Mouse (Mus musculus) midbrain, embryonic 12.5 days (tissue): ENCODE measurements around the gene Tfec. TPM values are rescaled to one million over a fixed set of nuclear protein-coding genes. Genes with fewer than 3 reads are reported as not detected.

Source experiments
- ATAC-seq: fragments of 200-750 bp; cut with Nextera tagmentation; 2 replicates; pipeline ENCODE4 v1.8.0; 2017; ENCODE audit warnings: low read depth, moderate TSS enrichment, moderate library complexity; ENCODE audit not compliant: low FRiP score
- H3K27ac ChIP-seq: fragments of 300-500 bp; sonication (generic); replicated peaks from 2 replicates; pipeline ENCODE4 v1.5.1; 2016; ENCODE audit warnings: mild to moderate bottlenecking
- H3K27me3 ChIP-seq: fragments of 300-500 bp; sonication (generic); 2 replicates; pipeline ENCODE4 v1.6.1; 2016; ENCODE audit warnings: mild to moderate bottlenecking
- H3K36me3 ChIP-seq: fragments of 300-500 bp; sonication (generic); 2 replicates; pipeline ENCODE4 v1.6.1; 2016
- H3K4me1 ChIP-seq: fragments of 300-500 bp; sonication (generic); 2 replicates; pipeline ENCODE4 v1.6.1; 2016
- H3K4me2 ChIP-seq: fragments of 300-500 bp; sonication (generic); replicated peaks from 2 replicates; pipeline ENCODE4 v1.6.1; 2016; ENCODE audit warnings: mild to moderate bottlenecking, moderate library complexity
- H3K4me3 ChIP-seq: fragments of 300-500 bp; sonication (generic); 2 replicates; pipeline ENCODE4 v1.5.1; 2016; ENCODE audit warnings: mild to moderate bottlenecking
- H3K9ac ChIP-seq: fragments of 300-500 bp; sonication (generic); replicated peaks from 2 replicates; pipeline ENCODE4 v1.6.1; 2016; ENCODE audit warnings: mild to moderate bottlenecking, moderate library complexity
- H3K9me3 ChIP-seq: fragments of 300-500 bp; sonication (generic); 2 replicates; pipeline ENCODE4 v1.6.1; 2016; ENCODE audit warnings: mild to moderate bottlenecking
- WGBS: fragments of 180-500 bp; shearing (Covaris S2); methylation state at CpG from one replicate; pipeline ENCODE4 v1.1.7; 2016; 5-methylcytosine and 5-hydroxymethylcytosine counted together
- polyA plus RNA-seq: library from polyadenylated mRNA; unstranded; fragments of >200 nt; fragmentation: Nextera tagmentation; extraction: Ambion mirVana; gene quantifications from 2 replicates; pipeline ENCODE4 v1.2.1, GENCODE M21; 2016

The Tfec gene
- polyA plus RNA-seq, result 0.81 and 1.3 TPM in 2 replicates

DNA sequence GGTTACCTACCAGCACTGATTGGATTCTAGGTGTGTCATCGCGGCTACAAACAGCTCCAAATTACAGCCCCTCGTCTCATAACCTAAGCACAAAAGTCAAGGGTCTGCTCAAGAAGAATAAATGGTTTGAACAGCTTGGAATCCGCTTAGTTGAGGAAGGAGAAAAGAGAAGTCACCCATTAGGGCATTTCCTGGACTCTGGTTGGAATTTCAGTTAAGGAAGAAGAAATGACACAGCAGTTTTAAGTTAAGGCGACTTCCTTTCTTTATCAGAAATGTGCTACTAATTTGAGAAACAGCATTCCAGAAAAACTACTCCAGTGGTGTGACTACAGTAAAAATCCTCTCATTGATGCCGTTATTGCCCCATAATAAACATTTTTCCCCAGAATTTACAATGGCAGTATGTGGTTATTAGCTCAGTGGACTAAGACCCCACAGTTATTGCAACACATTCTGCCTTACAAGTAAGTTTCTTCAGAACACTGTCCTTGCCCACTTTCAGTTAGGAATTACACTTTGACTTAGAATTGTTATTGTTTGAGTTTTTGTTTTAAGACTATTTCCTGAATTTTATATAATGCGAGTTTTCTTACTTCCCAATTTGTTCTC is at the start of gene Tfec:
TSS of gene Tfec (minus strand) at position 191 of the 612 bp plus-strand sequence.
- Histone ChIP-seq H3K27me3 (no peaks in the 10 kb centered on the region), H3K27ac (no peak within 1 kb of the TSS), H3K4me2 (no peak within 1 kb of the TSS), H3K9me3 (no peaks in the 10 kb centered on the region), H3K36me3 (no peaks in the 10 kb centered on the region), H3K4me3 (no peak within 1 kb of the TSS), H3K4me1 (no peaks in the 10 kb centered on the region), H3K9ac (no peak within 1 kb of the TSS)
- no peak for ATAC-seq
- 89% methylated on average over 7 of the region's 7 CpGs for WGBS

DNA sequence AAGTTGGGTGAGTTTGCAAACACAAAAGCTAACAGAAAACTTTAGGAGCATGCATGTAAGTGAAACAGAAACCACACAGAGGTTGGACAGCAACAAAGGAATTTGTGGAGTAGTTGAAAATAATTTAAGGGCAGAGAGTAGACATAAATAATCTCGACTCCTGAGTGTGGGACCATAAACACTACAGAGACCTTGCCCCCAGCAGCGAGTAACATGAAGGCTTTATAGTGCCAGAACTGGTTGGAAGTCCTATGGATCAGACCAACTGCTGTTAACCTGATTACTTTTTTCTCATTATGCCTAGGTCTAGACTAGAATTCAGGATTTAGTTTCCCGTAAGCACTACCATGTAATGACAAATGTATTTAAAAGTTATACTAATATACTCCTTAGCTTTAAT is 49.6 kb upstream of the Tfec start:
- no peaks in the 10 kb centered on the region for H3K27me3 ChIP-seq
- no peaks in the 10 kb centered on the region for H3K36me3 ChIP-seq
- H3K4me2 ChIP-seq, result no peak overlapping the region
- H3K27ac ChIP-seq, result no peak overlapping the region
- 77% methylated on average over 3 of the region's 3 CpGs for WGBS
- no peaks in the 10 kb centered on the region for H3K9me3 ChIP-seq
- no peaks in the 10 kb centered on the region for H3K4me1 ChIP-seq
- no peak for ATAC-seq
- no peak overlapping the region for H3K4me3 ChIP-seq
- no peak overlapping the region for H3K9ac ChIP-seq

DNA sequence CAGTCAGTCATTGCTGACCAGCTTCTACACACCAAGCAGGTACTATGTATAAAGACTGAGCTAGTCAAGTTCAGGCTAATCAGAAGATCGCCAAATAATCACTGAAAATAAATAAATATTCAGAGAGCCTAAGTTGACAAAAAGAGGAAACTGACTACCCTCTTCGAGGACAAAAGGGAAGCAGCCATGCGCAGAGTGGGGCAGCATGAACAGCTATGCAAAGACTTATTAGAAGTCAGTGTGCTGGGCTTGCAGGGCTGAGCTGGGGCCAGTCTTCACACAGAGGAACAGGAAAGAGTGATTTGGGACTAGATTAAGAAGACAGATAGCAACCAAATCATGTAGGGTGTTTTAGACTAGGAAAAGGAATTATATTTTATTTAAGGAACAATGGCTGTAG is 45.3 kb upstream of the Tfec start:
- WGBS, result 88% methylated on average over 3 of the region's 3 CpGs
- H3K9ac ChIP-seq, result no peak overlapping the region
- no peaks in the 10 kb centered on the region for H3K4me1 ChIP-seq

DNA sequence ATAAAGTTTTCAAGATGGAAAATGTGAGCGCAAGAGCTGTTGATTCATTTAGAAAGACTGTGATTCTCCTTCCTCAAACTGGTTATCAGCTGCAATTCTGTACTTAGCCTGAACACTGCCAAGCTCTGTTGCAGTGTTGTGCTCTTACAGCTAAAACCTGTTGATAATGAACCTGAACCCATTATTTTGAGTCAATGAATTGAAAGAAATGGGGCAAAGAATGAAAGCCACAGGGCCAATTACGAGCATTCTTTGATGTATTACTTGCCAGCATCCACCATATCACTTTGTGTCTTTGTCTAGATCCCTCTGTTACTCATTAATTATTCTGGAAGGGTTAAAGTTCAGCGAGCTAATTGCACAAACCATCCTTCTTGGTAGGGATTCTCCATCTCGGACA is 44.2 kb upstream of the Tfec start:
- H3K9ac ChIP-seq, result no peak overlapping the region
- H3K9me3 ChIP-seq, result no peaks in the 10 kb centered on the region
- WGBS, result 66% methylated on average over 4 of the region's 4 CpGs
- H3K4me2 ChIP-seq, result no peak overlapping the region
- H3K27me3 ChIP-seq, result no peaks in the 10 kb centered on the region
- H3K4me1 ChIP-seq, result no peaks in the 10 kb centered on the region
- H3K36me3 ChIP-seq, result no peaks in the 10 kb centered on the region
- H3K4me3 ChIP-seq, result no peak overlapping the region
- H3K27ac ChIP-seq, result no peak overlapping the region
- ATAC-seq, result peak; percentile 63; the same call in 1 of the 2 replicates

More for the DNA sequence above, 45.3 kb upstream of the Tfec start:
- Histone ChIP-seq H3K4me3 (no peak overlapping the region), H3K36me3 (no peaks in the 10 kb centered on the region), H3K4me2 (no peak overlapping the region), H3K9me3 (no peaks in the 10 kb centered on the region), H3K27ac (no peak overlapping the region), H3K27me3 (no peaks in the 10 kb centered on the region)
- no peak for ATAC-seq

DNA sequence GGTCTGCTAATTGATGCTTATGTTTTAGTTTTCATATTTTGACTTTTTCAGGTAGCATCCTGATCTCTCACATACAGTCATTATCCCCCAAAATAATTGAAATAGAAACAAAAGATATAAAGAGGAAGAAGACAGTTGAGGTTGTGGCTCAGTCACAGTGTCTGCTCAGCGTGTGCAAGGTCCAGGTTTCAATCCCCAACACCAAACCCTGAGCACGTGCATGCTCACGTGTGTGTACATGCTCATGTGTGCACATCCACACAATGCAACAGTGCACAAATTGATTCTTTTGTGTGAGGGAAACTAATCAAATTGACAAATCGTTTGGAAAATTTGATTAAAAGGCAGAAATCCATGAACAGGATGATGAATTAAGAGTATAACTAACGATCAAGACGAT is 32.8 kb upstream of the Tfec start:
- Histone ChIP-seq H3K27ac (no peak overlapping the region), H3K27me3 (no peaks in the 10 kb centered on the region), H3K4me1 (no peaks in the 10 kb centered on the region), H3K4me2 (no peak overlapping the region), H3K4me3 (no peak overlapping the region), H3K36me3 (no peaks in the 10 kb centered on the region), H3K9ac (no peak overlapping the region), H3K9me3 (no peaks in the 10 kb centered on the region)
- no peak for ATAC-seq
- 82% methylated on average over 6 of the region's 6 CpGs for whole genome bisulfite sequencing

DNA sequence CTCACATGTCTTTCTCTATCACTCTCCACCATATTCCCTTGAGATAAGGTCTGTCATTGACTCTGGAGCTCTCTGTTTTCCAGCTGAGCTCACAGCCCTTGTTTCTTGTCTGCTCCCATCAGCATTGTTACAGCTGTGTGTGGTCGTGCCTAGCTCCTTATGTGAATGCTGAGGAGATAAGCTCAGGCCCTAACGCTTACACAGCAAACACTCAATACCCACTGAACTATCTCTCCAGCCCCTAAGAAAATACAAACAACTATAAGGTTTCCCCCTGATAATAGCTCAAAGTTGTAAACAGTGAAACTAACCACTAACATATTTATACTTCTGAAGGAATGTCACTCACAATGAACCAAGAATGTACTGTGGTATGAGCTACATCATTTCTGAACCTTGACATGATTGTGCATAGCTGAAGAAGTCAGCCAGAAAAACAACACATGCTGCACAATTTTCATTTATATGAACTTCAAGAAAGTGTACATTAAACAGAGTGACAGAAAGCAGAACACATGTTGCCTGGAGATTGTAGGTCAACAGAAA is 21.9 kb upstream of the Tfec start:
- 51% methylated on average over 2 of the region's 2 CpGs for WGBS
- H3K4me3 ChIP-seq, result no peak overlapping the region
- no peak for ATAC-seq

DNA sequence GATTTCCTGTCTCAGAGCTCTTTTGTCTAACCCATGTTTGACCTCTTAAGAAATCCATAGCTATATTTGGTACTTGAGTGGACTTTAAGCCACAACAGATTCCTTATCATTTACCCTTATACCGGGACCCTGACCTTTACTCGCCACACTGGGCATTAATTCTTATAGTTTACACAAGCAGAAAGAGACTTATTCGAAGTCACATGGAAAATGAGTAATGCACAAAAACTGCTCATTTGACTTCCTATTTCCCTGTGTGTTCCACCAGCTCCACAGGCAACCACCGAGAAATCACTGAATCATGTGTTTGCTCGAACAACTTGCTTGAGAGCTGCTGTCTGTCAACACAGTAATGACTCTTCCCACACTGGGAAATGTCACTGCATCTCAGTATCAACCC is 6.4 kb downstream of the Tfec start:
- no peaks in the 10 kb centered on the region for H3K9me3 ChIP-seq
- H3K9ac ChIP-seq, result no peak overlapping the region
- WGBS, result 90% methylated on average over 5 of the region's 5 CpGs
- H3K36me3 ChIP-seq, result no peaks in the 10 kb centered on the region
- H3K27ac ChIP-seq, result no peak overlapping the region
- no peak for ATAC-seq
- no peaks in the 10 kb centered on the region for H3K4me1 ChIP-seq
- H3K4me2 ChIP-seq, result no peak overlapping the region
- no peaks in the 10 kb centered on the region for H3K27me3 ChIP-seq
- H3K4me3 ChIP-seq, result no peak overlapping the region

More for the DNA sequence above, 21.9 kb upstream of the Tfec start:
- no peak overlapping the region for H3K9ac ChIP-seq
- H3K27ac ChIP-seq, result no peak overlapping the region
- H3K36me3 ChIP-seq, result no peaks in the 10 kb centered on the region
- H3K4me2 ChIP-seq, result no peak overlapping the region
- H3K9me3 ChIP-seq, result no peaks in the 10 kb centered on the region
- no peaks in the 10 kb centered on the region for H3K27me3 ChIP-seq
- no peaks in the 10 kb centered on the region for H3K4me1 ChIP-seq

DNA sequence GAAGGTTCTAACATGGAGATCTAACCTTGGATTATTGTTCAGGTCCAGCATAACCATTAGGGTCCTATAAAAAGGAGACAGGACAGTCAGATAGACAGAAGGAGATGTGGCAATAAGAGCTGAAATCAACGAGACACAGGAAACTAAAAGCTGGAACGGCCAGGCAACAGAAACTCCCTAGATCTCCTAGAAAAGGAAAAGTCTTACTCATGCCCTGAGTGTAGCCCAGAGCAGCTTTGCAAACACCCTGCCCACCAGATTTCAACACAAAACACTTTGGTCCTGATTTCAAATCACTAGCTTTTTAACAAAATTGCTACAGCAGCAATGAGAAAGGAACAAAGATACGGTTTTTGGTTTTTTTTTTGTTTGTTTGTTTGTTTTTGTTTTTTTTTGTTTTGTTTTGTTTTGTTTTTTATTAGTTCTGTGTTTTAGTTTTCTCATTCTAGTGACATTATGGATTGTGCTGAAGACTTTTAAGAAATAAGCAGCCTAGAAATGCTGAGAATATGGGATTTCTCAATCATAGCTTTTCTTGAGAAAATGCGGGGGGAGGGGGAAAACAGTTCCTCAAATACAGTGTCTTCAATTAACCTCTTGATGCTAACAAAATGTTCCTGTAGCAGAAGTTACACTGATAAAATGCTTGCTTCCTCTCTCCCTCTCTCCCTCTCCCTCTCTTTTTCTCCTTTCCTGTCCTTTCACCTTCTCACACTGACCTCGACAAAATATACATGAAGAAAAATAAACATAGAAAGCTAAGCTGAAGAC is 14.5 kb downstream of the Tfec start:
- Histone ChIP-seq H3K9me3 (no peaks in the 10 kb centered on the region), H3K27ac (no peak overlapping the region), H3K4me3 (no peak overlapping the region), H3K36me3 (no peaks in the 10 kb centered on the region), H3K4me2 (no peak overlapping the region), H3K4me1 (no peaks in the 10 kb centered on the region), H3K27me3 (no peaks in the 10 kb centered on the region), H3K9ac (no peak overlapping the region)
- no peak for ATAC-seq
- WGBS, result 80% methylated on average over 5 of the region's 5 CpGs

DNA sequence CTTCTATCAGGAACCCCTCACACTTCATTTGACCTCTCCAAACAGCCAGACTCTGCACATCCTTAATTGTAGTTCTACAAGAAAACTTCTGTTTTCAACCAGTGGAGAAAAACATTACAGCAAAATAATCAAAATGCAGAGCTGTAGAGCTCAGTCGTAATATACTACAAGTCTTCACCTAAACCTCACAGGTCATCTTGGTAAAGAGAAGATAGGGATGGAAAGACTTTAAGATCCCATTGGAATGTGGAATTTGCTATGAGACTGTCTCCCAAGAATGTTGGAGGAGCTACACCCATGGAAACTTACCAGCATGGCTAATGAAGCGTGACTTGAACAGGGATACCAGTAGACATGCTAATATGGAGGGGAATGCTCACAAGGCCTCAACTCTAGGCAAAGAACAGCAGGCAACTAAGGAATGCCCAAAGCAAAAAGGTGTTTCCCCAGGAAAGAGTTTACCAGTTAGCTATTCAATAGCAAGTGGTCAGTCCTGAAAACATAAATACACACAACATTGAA is 24.2 kb downstream of the Tfec start:
- 87% methylated on average over 2 of the region's 2 CpGs for WGBS
- H3K36me3 ChIP-seq, result no peaks in the 10 kb centered on the region

DNA sequence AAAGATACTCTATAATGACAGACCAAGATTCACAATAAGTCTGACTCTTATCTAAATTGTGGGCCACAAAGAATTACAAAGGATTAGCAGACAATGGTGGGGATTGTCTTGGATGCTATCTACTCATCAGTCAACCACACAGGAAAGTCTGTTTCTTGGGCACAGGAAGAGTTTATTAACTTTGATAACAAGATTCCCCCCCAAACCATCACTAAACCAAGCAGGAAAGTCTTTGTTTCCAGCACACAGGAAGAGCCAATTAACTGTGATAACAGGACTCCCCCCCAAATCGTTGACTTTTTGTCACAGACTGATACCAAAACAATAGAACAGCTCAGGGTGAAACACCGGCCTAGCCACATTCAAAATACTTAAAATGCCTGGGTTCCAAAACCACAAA is 28.2 kb downstream of the Tfec start:
- WGBS, result 62% methylated on average over 2 of the region's 2 CpGs
- H3K9me3 ChIP-seq, result no peaks in the 10 kb centered on the region
- no peak overlapping the region for H3K4me2 ChIP-seq
- H3K4me1 ChIP-seq, result no peaks in the 10 kb centered on the region
- H3K36me3 ChIP-seq, result no peaks in the 10 kb centered on the region
- H3K27me3 ChIP-seq, result no peaks in the 10 kb centered on the region
- H3K27ac ChIP-seq, result no peak overlapping the region
- no peak overlapping the region for H3K9ac ChIP-seq
- H3K4me3 ChIP-seq, result no peak overlapping the region
- ATAC-seq, result no peak

More for the DNA sequence above, 24.2 kb downstream of the Tfec start:
- Histone ChIP-seq H3K9me3 (no peaks in the 10 kb centered on the region), H3K4me2 (no peak overlapping the region), H3K27me3 (no peaks in the 10 kb centered on the region), H3K4me1 (no peaks in the 10 kb centered on the region), H3K4me3 (no peak overlapping the region), H3K9ac (no peak overlapping the region), H3K27ac (no peak overlapping the region)
- no peak for ATAC-seq

DNA sequence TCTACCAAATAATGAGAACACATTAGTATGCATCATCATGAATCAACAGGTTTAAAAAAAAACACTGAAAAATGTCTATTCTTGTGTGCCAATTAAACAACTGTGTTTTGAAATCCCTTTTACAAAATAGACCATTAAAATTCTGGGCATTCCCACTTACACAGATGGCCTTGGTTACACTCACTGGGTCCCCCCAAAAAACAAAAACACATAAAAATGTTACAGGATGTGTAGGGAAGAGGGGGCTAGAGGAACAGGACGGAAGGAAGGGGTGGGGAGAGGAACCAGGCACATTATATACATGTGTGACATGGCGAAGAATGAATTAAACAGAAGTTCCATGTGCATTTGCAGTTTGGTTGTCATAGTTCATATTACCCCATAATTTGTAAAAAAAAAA is 29.9 kb downstream of the Tfec start:
- no peak overlapping the region for H3K27ac ChIP-seq
- H3K27me3 ChIP-seq, result no peaks in the 10 kb centered on the region
- no peak overlapping the region for H3K9ac ChIP-seq
- H3K4me3 ChIP-seq, result no peak overlapping the region
- no peaks in the 10 kb centered on the region for H3K9me3 ChIP-seq
- H3K4me1 ChIP-seq, result no peaks in the 10 kb centered on the region
- 83% methylated on average over 2 of the region's 2 CpGs for WGBS
- no peaks in the 10 kb centered on the region for H3K36me3 ChIP-seq
- no peak overlapping the region for H3K4me2 ChIP-seq
- ATAC-seq, result no peak

DNA sequence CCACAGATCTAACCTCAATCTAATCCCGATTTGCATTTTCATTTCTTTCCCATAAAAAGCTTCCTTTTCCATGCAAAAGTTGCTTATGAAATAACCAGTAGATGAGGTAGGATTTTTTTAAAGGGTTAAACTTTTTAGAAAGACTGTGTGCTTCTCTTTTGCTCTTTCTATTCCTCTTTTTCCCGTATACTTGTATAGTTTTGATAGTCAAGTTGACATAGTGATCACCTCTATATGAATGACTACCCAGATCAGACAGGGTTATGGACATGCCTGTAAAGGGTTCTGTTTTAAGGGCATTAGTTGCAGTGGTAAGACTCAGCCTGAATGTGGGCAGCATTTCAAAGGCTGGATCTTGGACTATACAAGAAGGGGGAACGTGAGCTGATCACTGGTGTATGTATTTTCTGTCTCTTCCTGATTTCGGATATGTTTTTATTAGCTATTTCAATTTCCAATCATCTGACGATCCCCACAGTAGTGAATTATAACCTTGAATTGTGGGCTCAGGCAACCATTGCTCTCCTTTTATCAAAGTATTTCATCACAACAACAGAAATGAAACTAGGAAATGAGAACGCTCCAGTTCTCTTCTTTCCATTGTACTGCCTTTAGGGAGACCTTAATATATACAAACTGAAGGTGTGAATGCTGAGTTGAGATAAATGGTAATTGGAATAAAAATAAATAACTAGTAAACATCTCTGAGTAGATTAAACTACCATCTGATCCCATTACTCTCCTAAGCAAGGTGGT is 35.3 kb downstream of the Tfec start:
- H3K36me3 ChIP-seq, result no peaks in the 10 kb centered on the region
- no peak overlapping the region for H3K27ac ChIP-seq
- no peaks in the 10 kb centered on the region for H3K4me1 ChIP-seq
- no peak overlapping the region for H3K4me3 ChIP-seq
- H3K4me2 ChIP-seq, result no peak overlapping the region
- no peak overlapping the region for H3K9ac ChIP-seq
- no peaks in the 10 kb centered on the region for H3K27me3 ChIP-seq
- no peak for ATAC-seq
- H3K9me3 ChIP-seq, result no peaks in the 10 kb centered on the region
- 94% methylated on average over 6 of the region's 6 CpGs for WGBS
